Mouse (Mus musculus): Measurements from ENCODE around the gene Fto. TPM values are rescaled to one million over a fixed set of nuclear protein-coding genes. Genes with fewer than 3 reads are reported as not detected.

Gene Fto
- polyA plus RNA-seq, 1 experiment from 2014 or later, result 107 TPM

- H3K27ac ChIP-seq, result no peak overlapping the region
- no peak overlapping the region for H3K4me3 ChIP-seq
- H3K9ac ChIP-seq, result no peak overlapping the region
- H3K36me3 ChIP-seq, result peaks cover 7% of the 10 kb centered on the region; the same call in 1 of the 2 replicates
- H3K4me1 ChIP-seq, result peaks cover 22% of the 10 kb centered on the region
- no peaks in the 10 kb centered on the region for H3K27me3 ChIP-seq
- H3K9me3 ChIP-seq, result no peaks in the 10 kb centered on the region
- no peak for ATAC-seq (ENCODE audit: insufficient number of reproducible peaks, insufficient read depth, low FRiP score, low TSS enrichment, low read depth)
- 83% methylated on average over 10 of the region's 10 CpGs for WGBS
- H3K4me2 ChIP-seq, result no peak overlapping the region
Observed at GRCm38 (mm10) chr8:91347146-91347545, 33.8 kb downstream of the Fto start.

GRCm38 (mm10) chr8:91347595-91347994 lies 34.3 kb downstream of the Fto start:
- H3K4me2 ChIP-seq, result no peak overlapping the region
- no peak overlapping the region for H3K4me3 ChIP-seq
- 62% methylated on average over 6 of the region's 6 CpGs for WGBS
- no peak overlapping the region for H3K27ac ChIP-seq
- no peaks in the 10 kb centered on the region for H3K9me3 ChIP-seq
- H3K9ac ChIP-seq, result no peak overlapping the region
- peaks cover 18% of the 10 kb centered on the region for H3K4me1 ChIP-seq
- no peak for ATAC-seq (ENCODE audit: insufficient number of reproducible peaks, insufficient read depth, low FRiP score, low TSS enrichment, low read depth)
- no peaks in the 10 kb centered on the region for H3K27me3 ChIP-seq
- H3K36me3 ChIP-seq, result peaks cover 7% of the 10 kb centered on the region; the same call in 1 of the 2 replicates

GRCm38 (mm10) chr8:91349816-91350215 lies 36.5 kb downstream of the Fto start:
- H3K36me3 ChIP-seq, result peaks cover 7% of the 10 kb centered on the region; the same call in 1 of the 2 replicates
- H3K27me3 ChIP-seq, result no peaks in the 10 kb centered on the region
- no peak overlapping the region for H3K4me3 ChIP-seq
- H3K27ac ChIP-seq, result no peak overlapping the region
- WGBS, result 92% methylated on average over 7 of the region's 7 CpGs
- no peak for ATAC-seq (ENCODE audit: insufficient number of reproducible peaks, insufficient read depth, low FRiP score, low TSS enrichment, low read depth)
- no peak overlapping the region for H3K9ac ChIP-seq
- H3K9me3 ChIP-seq, result no peaks in the 10 kb centered on the region
- H3K4me2 ChIP-seq, result no peak overlapping the region
- H3K4me1 ChIP-seq, result peaks cover 27% of the 10 kb centered on the region

- peaks cover 7% of the 10 kb centered on the region; the same call in 1 of the 2 replicates for H3K36me3 ChIP-seq
- peaks cover 35% of the 10 kb centered on the region for H3K4me1 ChIP-seq
- H3K4me2 ChIP-seq, result no peak overlapping the region
- 52% methylated on average over 7 of the region's 7 CpGs for WGBS
- H3K27me3 ChIP-seq, result no peaks in the 10 kb centered on the region
- no peak overlapping the region for H3K27ac ChIP-seq
- ATAC-seq (ENCODE audit: insufficient number of reproducible peaks, insufficient read depth, low FRiP score, low TSS enrichment, low read depth), result no peak
- H3K9me3 ChIP-seq, result no peaks in the 10 kb centered on the region
- H3K9ac ChIP-seq, result no peak overlapping the region
- no peak overlapping the region for H3K4me3 ChIP-seq
Observed at GRCm38 (mm10) chr8:91350628-91351027, 37.3 kb downstream of the Fto start.

GRCm38 (mm10) chr8:91352598-91352997 lies 39.3 kb downstream of the Fto start:
- no peak for ATAC-seq (ENCODE audit: insufficient number of reproducible peaks, insufficient read depth, low FRiP score, low TSS enrichment, low read depth)
- H3K4me2 ChIP-seq, result no peak overlapping the region
- 90% methylated on average over 3 of the region's 3 CpGs for WGBS

DNA sequence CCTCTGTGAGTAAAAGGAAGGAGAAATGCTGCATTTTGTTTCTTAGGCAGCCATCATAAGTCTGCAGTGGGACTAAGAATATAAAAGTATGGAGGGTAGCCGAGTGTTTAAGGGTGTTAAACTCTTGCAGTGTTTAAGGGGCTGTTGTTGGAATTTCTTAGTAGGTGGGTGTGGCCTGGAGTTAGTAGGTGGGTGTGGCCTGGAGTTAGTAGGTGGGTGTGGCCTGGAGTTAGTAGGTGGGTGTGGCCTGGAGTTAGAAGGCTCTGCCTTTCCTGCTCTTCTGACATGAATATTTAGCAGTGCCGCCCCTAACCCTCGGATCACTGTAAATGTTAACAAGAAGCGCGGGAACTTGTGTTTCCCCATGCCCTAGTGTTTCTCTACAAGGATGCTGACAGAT lies 39.7 kb downstream of the Fto start:
- Histone ChIP-seq H3K27ac (no peak overlapping the region), H3K4me1 (peaks cover 28% of the 10 kb centered on the region), H3K36me3 (peaks cover 7% of the 10 kb centered on the region; the same call in 1 of the 2 replicates), H3K9me3 (no peaks in the 10 kb centered on the region), H3K27me3 (no peaks in the 10 kb centered on the region), H3K4me2 (no peak overlapping the region), H3K9ac (no peak overlapping the region), H3K4me3 (no peak overlapping the region)
- 76% methylated on average over 5 of the region's 5 CpGs for WGBS
- ATAC-seq (ENCODE audit: insufficient number of reproducible peaks, insufficient read depth, low FRiP score, low TSS enrichment, low read depth), result no peak

More at GRCm38 (mm10) chr8:91352598-91352997, 39.3 kb downstream of the Fto start:
- no peak overlapping the region for H3K4me3 ChIP-seq
- H3K27me3 ChIP-seq, result no peaks in the 10 kb centered on the region
- peaks cover 32% of the 10 kb centered on the region for H3K4me1 ChIP-seq
- peaks cover 7% of the 10 kb centered on the region; the same call in 1 of the 2 replicates for H3K36me3 ChIP-seq
- H3K9ac ChIP-seq, result no peak overlapping the region
- no peak overlapping the region for H3K27ac ChIP-seq
- H3K9me3 ChIP-seq, result no peaks in the 10 kb centered on the region

- Histone ChIP-seq H3K4me2 (no peak overlapping the region), H3K36me3 (peaks cover 7% of the 10 kb centered on the region; the same call in 1 of the 2 replicates), H3K9me3 (no peaks in the 10 kb centered on the region), H3K27me3 (no peaks in the 10 kb centered on the region), H3K27ac (no peak overlapping the region), H3K4me3 (no peak overlapping the region), H3K4me1 (peaks cover 28% of the 10 kb centered on the region), H3K9ac (no peak overlapping the region)
- 83% methylated on average over 4 of the region's 4 CpGs for WGBS
- ATAC-seq (ENCODE audit: insufficient number of reproducible peaks, insufficient read depth, low FRiP score, low TSS enrichment, low read depth), result no peak
Observed at GRCm38 (mm10) chr8:91353907-91354306, 40.6 kb downstream of the Fto start.

DNA sequence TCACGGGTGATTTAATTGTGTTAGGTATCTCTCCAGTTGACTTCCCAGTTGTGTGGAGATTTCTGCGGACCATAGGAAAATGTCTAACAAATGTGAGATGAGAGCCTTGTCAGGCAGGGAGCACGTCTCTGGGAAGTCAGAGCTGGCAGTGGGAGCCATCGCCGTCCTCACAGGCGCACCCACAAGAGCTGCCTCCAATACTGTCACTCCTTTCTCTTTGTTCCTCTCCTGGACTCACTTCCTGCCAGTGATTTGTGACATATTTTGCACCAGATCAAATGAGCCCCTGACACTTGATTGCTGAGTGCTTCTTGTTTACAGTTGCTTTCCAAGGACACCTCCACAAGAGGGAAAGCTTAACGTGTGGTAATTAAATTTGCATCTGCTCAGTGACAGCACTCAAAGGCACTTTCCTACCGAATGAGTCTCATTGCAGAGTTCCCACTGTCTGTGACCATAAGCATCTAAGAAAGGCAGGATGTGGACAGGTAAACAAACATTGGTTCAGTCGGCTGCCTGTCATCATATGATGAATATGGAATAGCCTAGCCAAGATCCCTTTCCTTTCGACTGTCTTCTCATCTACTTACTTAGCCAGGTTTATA lies 42.1 kb downstream of the Fto start:
- WGBS, result 35% methylated on average over 10 of the region's 10 CpGs
- Histone ChIP-seq H3K9me3 (no peaks in the 10 kb centered on the region), H3K27ac (no peak overlapping the region), H3K4me2 (no peak overlapping the region), H3K27me3 (no peaks in the 10 kb centered on the region), H3K4me1 (peaks cover 37% of the 10 kb centered on the region), H3K9ac (no peak overlapping the region), H3K36me3 (no peaks in the 10 kb centered on the region), H3K4me3 (no peak overlapping the region)
- ATAC-seq (ENCODE audit: insufficient number of reproducible peaks, insufficient read depth, low FRiP score, low TSS enrichment, low read depth), result no peak

DNA sequence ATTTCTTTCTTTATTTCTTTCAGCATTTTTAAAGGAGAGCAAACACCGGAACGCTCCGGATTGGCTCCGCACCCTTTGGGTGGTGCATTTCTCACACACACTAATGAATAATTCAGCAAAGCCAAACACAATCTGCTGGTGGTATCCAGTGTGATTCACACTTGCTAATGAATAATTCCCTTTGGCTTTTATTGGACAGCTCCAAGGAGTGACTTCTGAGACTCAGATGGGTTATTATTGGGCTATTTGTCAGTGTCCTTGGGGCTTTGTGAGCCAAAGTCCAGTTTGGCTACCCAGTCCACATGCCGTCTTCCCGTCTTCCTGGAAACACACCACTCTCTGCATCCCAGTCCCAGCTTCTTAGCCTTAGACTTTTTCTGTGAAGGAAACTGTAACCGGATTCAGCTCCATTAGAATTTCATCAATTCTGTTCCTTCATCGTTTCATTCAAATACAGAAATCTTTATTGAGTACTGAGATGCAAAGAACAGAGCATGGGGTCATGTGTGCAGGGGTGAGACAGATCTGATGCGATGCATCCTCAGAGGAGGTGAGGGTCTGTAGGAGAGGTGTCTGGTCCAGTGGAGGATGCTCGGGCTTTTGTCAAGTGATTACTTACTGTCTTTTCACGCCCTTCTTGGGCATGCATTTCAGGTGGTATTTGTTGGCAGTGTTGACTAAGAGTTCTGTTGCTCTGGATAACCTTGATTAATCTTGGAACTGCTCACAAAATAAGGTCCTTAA lies 42.8 kb downstream of the Fto start:
- WGBS, result 88% methylated on average over 11 of the region's 11 CpGs
- Histone ChIP-seq H3K27ac (no peak overlapping the region), H3K27me3 (no peaks in the 10 kb centered on the region), H3K4me2 (no peak overlapping the region), H3K9ac (no peak overlapping the region), H3K9me3 (no peaks in the 10 kb centered on the region), H3K4me3 (no peak overlapping the region), H3K36me3 (no peaks in the 10 kb centered on the region), H3K4me1 (peaks cover 39% of the 10 kb centered on the region)
- no peak for ATAC-seq (ENCODE audit: insufficient number of reproducible peaks, insufficient read depth, low FRiP score, low TSS enrichment, low read depth)

DNA sequence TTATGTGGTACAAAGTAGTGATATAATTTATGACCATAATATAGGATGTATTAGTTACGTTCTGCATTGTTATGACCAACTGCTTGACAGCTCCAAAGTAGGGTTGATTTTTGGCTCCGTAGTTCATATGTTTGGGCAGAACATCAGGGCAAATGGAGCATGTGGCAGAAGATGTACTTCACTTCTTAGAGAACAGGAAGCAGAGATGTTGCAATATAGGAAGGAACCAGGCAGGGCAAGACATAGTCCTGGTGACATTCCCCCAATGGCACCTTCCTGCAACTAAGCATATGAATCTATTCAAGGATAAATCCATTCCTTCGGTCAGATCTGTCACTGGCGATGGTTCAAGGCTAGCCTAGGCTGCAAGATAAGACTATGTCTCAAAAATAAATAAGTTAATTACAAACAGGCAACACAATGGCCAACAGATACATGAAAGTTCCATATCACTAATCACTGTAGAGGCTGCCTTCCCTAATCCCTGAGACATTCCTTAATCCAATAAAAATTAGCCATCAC lies 44.2 kb downstream of the Fto start:
- Histone ChIP-seq H3K27me3 (no peaks in the 10 kb centered on the region), H3K4me2 (no peak overlapping the region), H3K4me3 (no peak overlapping the region), H3K9me3 (no peaks in the 10 kb centered on the region), H3K36me3 (no peaks in the 10 kb centered on the region), H3K4me1 (peaks cover 39% of the 10 kb centered on the region), H3K9ac (no peak overlapping the region), H3K27ac (no peak overlapping the region)
- no peak for ATAC-seq (ENCODE audit: insufficient number of reproducible peaks, insufficient read depth, low FRiP score, low TSS enrichment, low read depth)
- WGBS, result 87% methylated on average over 4 of the region's 4 CpGs

- WGBS, result 77% methylated on average over 5 of the region's 5 CpGs
Observed at GRCm38 (mm10) chr8:91358016-91358415, 44.7 kb downstream of the Fto start.

DNA sequence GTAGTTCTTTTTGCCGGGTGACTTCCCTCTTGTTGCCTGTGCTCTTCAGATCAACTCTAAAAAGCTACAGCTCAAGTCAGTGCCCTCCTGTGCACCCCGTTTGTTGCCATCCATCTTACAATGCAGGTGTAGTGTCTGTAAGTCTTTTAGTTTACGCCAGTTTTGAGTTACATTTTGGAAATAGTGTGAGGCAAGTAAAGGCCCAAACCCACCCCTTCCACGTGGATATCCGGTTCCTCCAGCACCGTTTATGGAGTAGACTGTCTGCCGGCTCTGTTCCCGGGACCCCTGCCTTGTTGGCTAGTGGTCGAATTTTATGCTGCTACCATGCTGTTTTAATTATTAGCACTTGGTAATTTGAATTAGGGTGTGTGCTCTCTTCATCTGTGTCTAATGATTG lies 46.2 kb downstream of the Fto start:
- Histone ChIP-seq H3K9me3 (no peaks in the 10 kb centered on the region), H3K4me3 (no peak overlapping the region), H3K27me3 (no peaks in the 10 kb centered on the region), H3K4me1 (peaks cover 35% of the 10 kb centered on the region), H3K36me3 (no peaks in the 10 kb centered on the region), H3K4me2 (no peak overlapping the region), H3K9ac (no peak overlapping the region), H3K27ac (no peak overlapping the region)
- WGBS, result 62% methylated on average over 9 of the region's 9 CpGs
- ATAC-seq (ENCODE audit: insufficient number of reproducible peaks, insufficient read depth, low FRiP score, low TSS enrichment, low read depth), result no peak

More at GRCm38 (mm10) chr8:91358016-91358415, 44.7 kb downstream of the Fto start:
- H3K9me3 ChIP-seq, result no peaks in the 10 kb centered on the region
- peaks cover 42% of the 10 kb centered on the region for H3K4me1 ChIP-seq
- H3K4me3 ChIP-seq, result no peak overlapping the region
- no peaks in the 10 kb centered on the region for H3K36me3 ChIP-seq
- no peak overlapping the region for H3K27ac ChIP-seq
- no peaks in the 10 kb centered on the region for H3K27me3 ChIP-seq
- no peak overlapping the region for H3K4me2 ChIP-seq
- no peak for ATAC-seq (ENCODE audit: insufficient number of reproducible peaks, insufficient read depth, low FRiP score, low TSS enrichment, low read depth)
- H3K9ac ChIP-seq, result no peak overlapping the region
